Mouse (Mus musculus): ENCODE measurements around the gene Frmd4a. TPM values are rescaled to one million over a fixed set of nuclear protein-coding genes. Genes with fewer than 3 reads are reported as not detected.

Gene Frmd4a
- polyA plus RNA-seq, 1 experiment, result 22.8 TPM

- Histone ChIP-seq H3K4me3 (replicated peaks; ENCODE audit: control insufficient read depth, low read depth, low read length) (no peak overlapping the region), H3K4me1 (ENCODE audit: control insufficient read depth, insufficient read depth, low read length) (no peaks in the 10 kb centered on the region), H3K27ac (ENCODE audit: control insufficient read depth, insufficient read depth, low read depth, low read length, poor library complexity) (no peak overlapping the region)
- WGBS, result 71% methylated on average over 2 of the region's 2 CpGs
- TF ChIP-seq CTCF (IDR thresholded peaks at IDR 0.05; ENCODE audit: control insufficient read depth, insufficient read depth, low read length) (no peak), POLR2A (IDR thresholded peaks at IDR 0.05; ENCODE audit: borderline replicate concordance, control insufficient read depth, low read depth, low read length) (no peak)
Observed at GRCm38 (mm10) chr2:4421757-4422156, 404.2 kb downstream of the Frmd4a start.

GRCm38 (mm10) chr2:4423896-4424295, 406.4 kb downstream of the Frmd4a start:
- no peak overlapping the region for H3K27ac ChIP-seq (ENCODE audit: control insufficient read depth, insufficient read depth, low read depth, low read length, poor library complexity)
- WGBS, result 82% methylated on average over 6 of the region's 6 CpGs
- no peak overlapping the region for H3K4me3 ChIP-seq (replicated peaks; ENCODE audit: control insufficient read depth, low read depth, low read length)
- no peak for TF ChIP-seq POLR2A (IDR thresholded peaks at IDR 0.05; ENCODE audit: borderline replicate concordance, control insufficient read depth, low read depth, low read length)
- no peak for TF ChIP-seq CTCF (IDR thresholded peaks at IDR 0.05; ENCODE audit: control insufficient read depth, insufficient read depth, low read length)
- no peaks in the 10 kb centered on the region for H3K4me1 ChIP-seq (ENCODE audit: control insufficient read depth, insufficient read depth, low read length)

GRCm38 (mm10) chr2:4428407-4428855, 410.9 kb downstream of the Frmd4a start:
- Histone ChIP-seq H3K4me3 (replicated peaks; ENCODE audit: control insufficient read depth, low read depth, low read length) (no peak overlapping the region), H3K4me1 (ENCODE audit: control insufficient read depth, insufficient read depth, low read length) (no peaks in the 10 kb centered on the region), H3K27ac (ENCODE audit: control insufficient read depth, insufficient read depth, low read depth, low read length, poor library complexity) (no peak overlapping the region)
- 23% methylated on average over 7 of the region's 7 CpGs for WGBS
- no peak for TF ChIP-seq POLR2A (IDR thresholded peaks at IDR 0.05; ENCODE audit: borderline replicate concordance, control insufficient read depth, low read depth, low read length)
- TF ChIP-seq CTCF (IDR thresholded peaks at IDR 0.05; ENCODE audit: control insufficient read depth, insufficient read depth, low read length), result no peak

- H3K4me1 ChIP-seq (ENCODE audit: control insufficient read depth, insufficient read depth, low read length), result no peaks in the 10 kb centered on the region
- WGBS, result 14% methylated on average over 4 of the region's 4 CpGs
- H3K4me3 ChIP-seq (replicated peaks; ENCODE audit: control insufficient read depth, low read depth, low read length), result no peak overlapping the region
- H3K27ac ChIP-seq (ENCODE audit: control insufficient read depth, insufficient read depth, low read depth, low read length, poor library complexity), result no peak overlapping the region
- TF ChIP-seq CTCF (IDR thresholded peaks at IDR 0.05; ENCODE audit: control insufficient read depth, insufficient read depth, low read length) (no peak), POLR2A (IDR thresholded peaks at IDR 0.05; ENCODE audit: borderline replicate concordance, control insufficient read depth, low read depth, low read length) (no peak)
Observed at GRCm38 (mm10) chr2:4433119-4433518, 415.6 kb downstream of the Frmd4a start.

- Histone ChIP-seq H3K4me1 (ENCODE audit: control insufficient read depth, insufficient read depth, low read length) (no peaks in the 10 kb centered on the region), H3K27ac (ENCODE audit: control insufficient read depth, insufficient read depth, low read depth, low read length, poor library complexity) (no peak overlapping the region), H3K4me3 (replicated peaks; ENCODE audit: control insufficient read depth, low read depth, low read length) (no peak overlapping the region)
- WGBS, result 79% methylated on average over 8 of the region's 8 CpGs
- TF ChIP-seq CTCF (IDR thresholded peaks at IDR 0.05; ENCODE audit: control insufficient read depth, insufficient read depth, low read length), result no peak
- TF ChIP-seq POLR2A (IDR thresholded peaks at IDR 0.05; ENCODE audit: borderline replicate concordance, control insufficient read depth, low read depth, low read length), result no peak
Observed at GRCm38 (mm10) chr2:4435051-4435450, 417.5 kb downstream of the Frmd4a start.

- H3K4me3 ChIP-seq (replicated peaks; ENCODE audit: control insufficient read depth, low read depth, low read length), result no peak overlapping the region
- no peaks in the 10 kb centered on the region for H3K4me1 ChIP-seq (ENCODE audit: control insufficient read depth, insufficient read depth, low read length)
- TF ChIP-seq CTCF (IDR thresholded peaks at IDR 0.05; ENCODE audit: control insufficient read depth, insufficient read depth, low read length) (no peak), POLR2A (IDR thresholded peaks at IDR 0.05; ENCODE audit: borderline replicate concordance, control insufficient read depth, low read depth, low read length) (no peak)
- 85% methylated on average over 19 of the region's 19 CpGs for WGBS
- H3K27ac ChIP-seq (ENCODE audit: control insufficient read depth, insufficient read depth, low read depth, low read length, poor library complexity), result no peak overlapping the region
Observed at GRCm38 (mm10) chr2:4436361-4437231, 419.1 kb downstream of the Frmd4a start.

DNA sequence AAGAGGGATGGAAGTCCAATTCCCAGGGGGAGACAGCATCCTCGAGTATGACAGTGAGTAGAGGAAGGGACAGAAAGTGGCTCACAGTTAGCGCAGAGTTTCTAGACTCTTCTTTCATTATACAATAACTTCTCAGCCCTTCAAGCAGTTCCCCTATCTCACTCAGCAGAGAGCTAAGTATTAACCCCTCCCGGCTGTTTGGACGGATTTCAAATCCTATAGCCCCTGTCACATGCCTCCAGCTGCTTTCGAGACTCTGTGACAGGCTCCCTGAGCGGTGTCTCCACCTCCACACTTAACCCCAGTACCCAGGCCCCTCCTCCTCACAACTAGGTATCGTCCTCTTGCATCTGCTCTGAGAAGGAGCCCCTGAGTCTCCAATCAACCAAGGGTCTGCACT, 421.2 kb downstream of the Frmd4a start:
- 41% methylated on average over 7 of the region's 7 CpGs for WGBS
- no peak overlapping the region for H3K27ac ChIP-seq (ENCODE audit: control insufficient read depth, insufficient read depth, low read depth, low read length, poor library complexity)
- TF ChIP-seq POLR2A (IDR thresholded peaks at IDR 0.05; ENCODE audit: borderline replicate concordance, control insufficient read depth, low read depth, low read length) (no peak), CTCF (IDR thresholded peaks at IDR 0.05; ENCODE audit: control insufficient read depth, insufficient read depth, low read length) (no peak)
- no peaks in the 10 kb centered on the region for H3K4me1 ChIP-seq (ENCODE audit: control insufficient read depth, insufficient read depth, low read length)
- no peak overlapping the region for H3K4me3 ChIP-seq (replicated peaks; ENCODE audit: control insufficient read depth, low read depth, low read length)

- TF ChIP-seq POLR2A (IDR thresholded peaks at IDR 0.05; ENCODE audit: borderline replicate concordance, control insufficient read depth, low read depth, low read length) (no peak), CTCF (IDR thresholded peaks at IDR 0.05; ENCODE audit: control insufficient read depth, insufficient read depth, low read length) (no peak)
- 75% methylated on average over 4 of the region's 4 CpGs for WGBS
- no peak overlapping the region for H3K27ac ChIP-seq (ENCODE audit: control insufficient read depth, insufficient read depth, low read depth, low read length, poor library complexity)
Observed at GRCm38 (mm10) chr2:4439909-4440308, 422.4 kb downstream of the Frmd4a start.

More at GRCm38 (mm10) chr2:4439909-4440308, 422.4 kb downstream of the Frmd4a start:
- H3K4me1 ChIP-seq (ENCODE audit: control insufficient read depth, insufficient read depth, low read length), result no peaks in the 10 kb centered on the region
- no peak overlapping the region for H3K4me3 ChIP-seq (replicated peaks; ENCODE audit: control insufficient read depth, low read depth, low read length)

All from bone marrow, adult 2 months (tissue).